Mouse (Mus musculus) left cerebral cortex, adult 6 months (tissue): Measurements from ENCODE around the gene Rtcb. TPM values are rescaled to one million over a fixed set of nuclear protein-coding genes. Genes with fewer than 3 reads are reported as not detected.

Experiments
- long read RNA-seq, 2 experiments: library from polyadenylated mRNA; unstranded; transcript quantifications; one replicate each; pipeline ENCODE4 v2.0.0; 2019 to 2020
- polyA plus RNA-seq: library from polyadenylated mRNA; unstranded; fragments of <200 nt; fragmentation: Nextera tagmentation; gene quantifications from 2 replicates; pipeline ENCODE4 v1.2.3, GENCODE M21; 2021

Gene Rtcb
- 112 and 113 TPM in 2 replicates for polyA plus RNA-seq
- long read RNA-seq, experiment 1, transcript Rtcb-201 (12 exons, 2,009 nt): major isoform, 621 of 678 reads
- long read RNA-seq, experiment 1, partial matches to known transcripts: 21 of 678 reads
- long read RNA-seq, experiment 1, other reads (novel, unspliced or antisense): 36 of 678 reads
- long read RNA-seq, experiment 2, transcript Rtcb-201 (12 exons, 2,009 nt): major isoform, 124 of 158 reads
- long read RNA-seq, experiment 2, partial matches to known transcripts: 25 of 158 reads
- long read RNA-seq, experiment 2, other reads (novel, unspliced or antisense): 9 of 158 reads

DNA sequence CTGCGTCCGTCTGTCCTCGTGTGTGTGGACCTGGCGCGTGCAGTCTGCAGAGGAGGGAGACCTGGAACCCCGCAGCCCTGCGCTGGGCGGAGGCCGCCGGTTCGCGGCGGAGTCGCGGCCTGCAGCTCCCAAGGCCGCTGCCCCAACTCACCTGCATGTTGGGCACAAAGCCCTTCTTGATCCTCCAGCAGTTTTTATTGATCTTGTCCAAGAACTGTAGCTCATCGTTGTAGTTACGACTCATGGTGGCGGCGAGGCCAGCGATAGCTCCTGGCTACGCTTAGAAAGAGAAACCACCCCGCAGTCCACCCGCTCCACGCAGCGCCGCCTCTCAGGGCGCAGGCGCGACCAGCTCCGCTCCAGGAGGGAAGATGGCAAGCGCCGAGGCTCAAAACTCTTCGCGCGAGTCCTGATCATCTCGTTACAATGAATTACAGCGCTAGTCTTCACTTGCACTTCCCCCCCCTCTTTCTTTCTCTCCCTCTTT, at the start of gene Rtcb:
Gene Rtcb, minus strand, starts transcription at position 360 of the 487 bp plus-strand sequence.

DNA sequence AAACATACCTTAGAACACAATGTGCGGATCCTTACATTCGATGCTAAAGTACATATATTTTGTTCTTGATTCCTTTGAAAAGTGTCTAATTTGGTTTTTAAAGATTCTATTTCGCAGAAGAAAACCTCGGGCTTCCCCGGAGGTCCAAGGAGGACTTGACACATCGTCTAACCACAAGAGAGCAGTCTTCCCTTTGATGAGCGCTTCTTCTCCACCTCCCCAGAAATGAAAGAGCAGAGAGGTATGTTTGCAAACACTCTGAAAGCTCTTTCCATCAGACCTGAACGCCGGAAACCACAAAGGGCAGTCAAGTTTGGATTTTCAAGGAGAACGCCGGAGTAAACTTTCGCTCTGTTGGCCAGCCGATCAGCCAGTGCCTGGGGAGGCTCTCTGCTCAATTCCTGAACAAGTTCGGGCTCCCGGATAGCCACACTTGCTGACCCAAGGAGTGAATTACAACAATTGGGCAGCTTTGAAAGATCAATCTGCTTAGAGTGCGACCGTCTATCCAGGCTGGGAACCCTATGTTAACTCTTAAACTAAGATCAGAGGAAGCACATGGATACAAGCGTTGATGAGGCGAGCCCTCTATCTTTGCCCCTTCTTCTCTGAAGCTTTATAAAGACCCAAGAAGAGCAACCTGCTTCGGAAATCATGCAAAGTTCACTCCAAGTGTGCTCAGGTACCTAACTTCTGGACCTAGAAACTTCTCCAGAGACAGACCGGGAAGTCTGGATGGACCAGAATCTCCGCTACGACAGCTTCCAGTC, 29.8 kb downstream of the Rtcb start, which contains the start of gene Ascl4:
Gene Ascl4, plus strand, starts transcription at position 6 of the 770 bp plus-strand sequence.

DNA sequence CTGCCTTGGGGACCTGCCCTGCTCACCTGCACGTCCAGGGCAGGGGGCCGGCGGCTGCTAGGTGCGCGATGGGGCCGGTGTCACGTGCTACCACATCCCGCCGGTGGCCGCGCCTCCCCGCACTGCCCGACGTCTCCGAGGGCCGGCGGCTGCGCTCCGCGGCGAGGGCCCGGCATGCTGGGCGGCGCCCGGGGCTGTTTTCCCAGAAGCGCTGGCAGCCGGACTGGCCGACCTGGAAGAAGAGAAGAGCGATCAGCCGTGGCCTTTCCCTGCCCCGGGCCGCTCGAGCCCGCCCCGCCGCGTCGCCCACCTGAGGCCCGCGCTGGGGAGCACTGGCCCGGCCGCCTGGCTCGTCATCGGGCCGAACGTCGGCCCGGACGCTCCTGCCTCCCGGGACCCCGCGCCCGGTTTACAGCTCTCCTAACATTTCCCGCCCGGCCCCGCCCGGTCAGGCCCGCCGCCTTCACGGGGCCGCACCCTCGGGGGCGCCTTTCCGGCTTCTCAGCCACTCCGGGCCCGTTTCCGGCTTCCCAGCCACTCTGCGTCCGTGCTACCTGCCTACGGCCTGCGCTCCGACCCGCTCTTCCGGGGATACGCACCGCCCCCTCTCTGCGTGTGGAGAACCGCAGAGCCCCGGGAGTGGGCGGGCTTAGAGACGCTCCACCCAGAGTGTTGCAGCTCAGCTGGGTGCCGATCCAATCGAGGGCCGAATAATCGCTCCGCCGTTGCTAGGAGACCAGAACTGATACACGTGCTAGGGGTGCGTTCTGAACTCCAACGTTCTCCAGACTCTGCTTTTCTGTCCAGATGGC, 40.9 kb downstream of the Rtcb start, which contains the start of gene Prdm4:
Gene Prdm4, minus strand, starts transcription at position 645 of the 812 bp plus-strand sequence.

Other genes with a start within 250 kb of the Rtcb start
- 17.9 and 22.0 TPM in 2 replicates for gene Pwp1, start 128.3 kb downstream of the Rtcb start, polyA plus RNA-seq
- gene Prdm4, start 40.7 kb downstream of the Rtcb start, polyA plus RNA-seq: 4.2 and 9.5 TPM in 2 replicates
- 0.11 and 0.12 TPM in 2 replicates for gene Ascl4, start 30.1 kb downstream of the Rtcb start, polyA plus RNA-seq
- 0.04 TPM in 1 of 2 replicates, not detected in the other for gene Bpifc, start 54.1 kb upstream of the Rtcb start, polyA plus RNA-seq
- 35.8 and 41.1 TPM in 2 replicates for gene Fbxo7, start 64.1 kb upstream of the Rtcb start, polyA plus RNA-seq